Mouse (Mus musculus) midbrain, embryonic 14.5 days (tissue): Measurements from ENCODE around the gene Tatdn3. TPM values are rescaled to one million over a fixed set of nuclear protein-coding genes. Genes with fewer than 3 reads are reported as not detected.

Experiments
- ATAC-seq: fragments of 200-750 bp; cut with Nextera tagmentation; 2 replicates; pipeline ENCODE4 v1.8.0; 2017; ENCODE audit warnings: moderate number of reproducible peaks, moderate library complexity; ENCODE audit not compliant: low FRiP score, low TSS enrichment
- DNase-seq: peaks from one replicate; pipeline ENCODE4 v3.0.0-alpha.2; 2015
- H3K27ac ChIP-seq: fragments of 300-500 bp; sonication (generic); replicated peaks from 2 replicates; pipeline ENCODE4 v1.5.1; 2014; ENCODE audit warnings: mild to moderate bottlenecking, low read depth, low read length, moderate library complexity
- H3K27me3 ChIP-seq: fragments of 300-500 bp; sonication (generic); 2 replicates; pipeline ENCODE4 v1.6.1; 2014; ENCODE audit warnings: low read length, control low read depth, mixed read lengths; ENCODE audit not compliant: control insufficient read depth, insufficient read depth
- H3K36me3 ChIP-seq: fragments of 300-500 bp; sonication (generic); 2 replicates; pipeline ENCODE4 v1.6.1; 2014; ENCODE audit warnings: low read length, control low read depth; ENCODE audit not compliant: control insufficient read depth, insufficient read depth
- H3K4me1 ChIP-seq: fragments of 300-500 bp; sonication (generic); 2 replicates; pipeline ENCODE4 v1.6.1; 2014; ENCODE audit warnings: mild to moderate bottlenecking, antibody characterized with exemption, low read length, control low read depth; ENCODE audit not compliant: control insufficient read depth, insufficient read depth
- H3K4me2 ChIP-seq: fragments of 300-500 bp; sonication (generic); 2 replicates; pipeline ENCODE4 v1.6.1; 2014; ENCODE audit warnings: mild to moderate bottlenecking, low read length, moderate library complexity
- H3K4me3 ChIP-seq: fragments of 300-500 bp; sonication (generic); replicated peaks from 2 replicates; pipeline ENCODE4 v1.5.1; 2014; ENCODE audit warnings: low read depth, low read length
- H3K9ac ChIP-seq: fragments of 300-500 bp; sonication (generic); replicated peaks from 2 replicates; pipeline ENCODE4 v1.6.1; 2014; ENCODE audit warnings: mild to moderate bottlenecking, low read length, moderate library complexity
- H3K9me3 ChIP-seq: fragments of 300-500 bp; sonication (generic); 2 replicates; pipeline ENCODE4 v1.6.1; 2016; ENCODE audit warnings: low read length, control low read depth, mixed read lengths; ENCODE audit not compliant: control insufficient read depth
- WGBS: fragments of 180-500 bp; shearing (Covaris S2); extraction: QIAGEN DNeasy Blood & Tissue Kit; methylation state at CpG from one replicate; pipeline ENCODE4 v1.1.7; 2014; 5-methylcytosine and 5-hydroxymethylcytosine counted together
- polyA plus RNA-seq: library from polyadenylated mRNA; unstranded; fragments of >200 nt; fragmentation: Nextera tagmentation; extraction: Ambion mirVana; gene quantifications from 2 replicates; pipeline ENCODE4 v1.2.1, GENCODE M21; 2014

Gene Tatdn3
- polyA plus RNA-seq, 1 experiment from 2014 or later: 16.0 TPM

- ATAC-seq: no peak
- H3K9me3 ChIP-seq: no peaks in the 10 kb centered on the region
- no peak overlapping the region for H3K9ac ChIP-seq
- H3K4me3 ChIP-seq: no peak overlapping the region
- no peaks in the 10 kb centered on the region for H3K4me1 ChIP-seq
- no peak overlapping the region for H3K27ac ChIP-seq
- H3K4me2 ChIP-seq: no peak overlapping the region
- no peak for DNase-seq
- no peaks in the 10 kb centered on the region for H3K27me3 ChIP-seq
- peaks cover 8% of the 10 kb centered on the region for H3K36me3 ChIP-seq
- WGBS: 92% methylated on average over 7 of the region's 7 CpGs
Observed at GRCm38 (mm10) chr1:191086304-191086878, 23.7 kb upstream of the Tatdn3 start.

DNA sequence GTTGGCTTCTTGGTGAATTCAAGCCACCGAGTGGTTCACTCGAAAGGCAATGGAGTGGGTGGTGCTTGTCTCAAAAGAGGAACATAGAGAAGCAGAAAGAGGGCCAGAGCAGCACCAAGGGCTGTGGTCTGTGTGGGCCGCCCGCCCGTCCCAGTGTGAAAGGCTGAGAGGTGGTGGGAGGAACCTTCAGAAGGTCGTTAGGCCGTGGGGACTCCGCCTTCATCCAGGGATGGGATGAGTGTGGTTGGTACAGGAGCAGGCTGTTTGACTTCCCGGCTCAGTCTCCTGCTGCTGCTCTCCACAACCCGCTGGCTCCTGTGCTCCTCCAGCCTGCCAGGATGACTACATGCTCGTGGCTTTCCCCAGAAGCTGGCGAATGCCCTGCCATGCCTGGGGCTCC lies 22.9 kb upstream of the Tatdn3 start:
- H3K27ac ChIP-seq: no peak overlapping the region
- WGBS: 82% methylated on average over 12 of the region's 12 CpGs
- ATAC-seq (no peak), DNase-seq (no peak)
- H3K27me3 ChIP-seq: no peaks in the 10 kb centered on the region
- no peaks in the 10 kb centered on the region for H3K4me1 ChIP-seq
- no peak overlapping the region for H3K4me3 ChIP-seq
- H3K4me2 ChIP-seq: no peak overlapping the region
- no peak overlapping the region for H3K9ac ChIP-seq
- H3K36me3 ChIP-seq: peaks cover 12% of the 10 kb centered on the region
- H3K9me3 ChIP-seq: no peaks in the 10 kb centered on the region

DNA sequence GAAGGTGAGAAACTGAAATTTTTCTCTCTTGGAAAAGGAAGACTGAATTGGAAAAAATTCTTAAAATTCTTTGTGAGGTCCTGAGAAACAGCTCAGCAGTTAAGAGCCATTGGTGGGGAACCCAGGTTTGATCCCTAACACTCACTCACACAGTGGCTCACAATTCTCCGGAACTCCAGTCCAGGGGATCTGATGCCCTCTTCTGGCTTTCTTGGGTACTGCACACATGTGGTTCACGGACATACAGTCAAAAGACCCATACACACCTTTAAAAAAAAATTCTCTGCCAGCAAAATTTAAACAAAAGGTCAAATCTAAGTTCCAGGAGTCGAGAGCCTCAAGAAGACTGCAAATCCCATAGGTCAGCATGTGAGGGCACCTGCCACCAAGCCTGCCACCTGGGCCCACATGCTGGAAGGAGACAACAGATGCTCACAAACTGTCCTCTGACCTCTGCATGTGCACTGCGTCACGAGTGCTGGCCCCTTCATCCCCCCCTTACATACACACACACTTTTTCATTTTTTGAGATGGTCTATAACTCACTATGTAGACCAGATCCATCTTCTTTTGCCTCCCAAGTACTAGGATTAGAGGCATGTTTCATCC lies 22.3 kb upstream of the Tatdn3 start:
- no peak for ATAC-seq
- Histone ChIP-seq H3K27ac (no peak overlapping the region), H3K9ac (no peak overlapping the region), H3K9me3 (no peaks in the 10 kb centered on the region), H3K4me3 (no peak overlapping the region), H3K4me2 (no peak overlapping the region), H3K4me1 (no peaks in the 10 kb centered on the region), H3K27me3 (no peaks in the 10 kb centered on the region), H3K36me3 (peaks cover 14% of the 10 kb centered on the region)
- peak; percentile 63 for DNase-seq
- WGBS: 70% methylated on average over 5 of the region's 5 CpGs

GRCm38 (mm10) chr1:191083230-191083629 lies 20.5 kb upstream of the Tatdn3 start:
- H3K27ac ChIP-seq: no peak overlapping the region
- 93% methylated on average over 8 of the region's 8 CpGs for WGBS
- ATAC-seq (no peak), DNase-seq (no peak)
- peaks cover 14% of the 10 kb centered on the region for H3K36me3 ChIP-seq
- no peaks in the 10 kb centered on the region for H3K27me3 ChIP-seq
- no peak overlapping the region for H3K9ac ChIP-seq
- H3K4me3 ChIP-seq: no peak overlapping the region
- H3K9me3 ChIP-seq: no peaks in the 10 kb centered on the region
- no peak overlapping the region for H3K4me2 ChIP-seq
- H3K4me1 ChIP-seq: no peaks in the 10 kb centered on the region

DNA sequence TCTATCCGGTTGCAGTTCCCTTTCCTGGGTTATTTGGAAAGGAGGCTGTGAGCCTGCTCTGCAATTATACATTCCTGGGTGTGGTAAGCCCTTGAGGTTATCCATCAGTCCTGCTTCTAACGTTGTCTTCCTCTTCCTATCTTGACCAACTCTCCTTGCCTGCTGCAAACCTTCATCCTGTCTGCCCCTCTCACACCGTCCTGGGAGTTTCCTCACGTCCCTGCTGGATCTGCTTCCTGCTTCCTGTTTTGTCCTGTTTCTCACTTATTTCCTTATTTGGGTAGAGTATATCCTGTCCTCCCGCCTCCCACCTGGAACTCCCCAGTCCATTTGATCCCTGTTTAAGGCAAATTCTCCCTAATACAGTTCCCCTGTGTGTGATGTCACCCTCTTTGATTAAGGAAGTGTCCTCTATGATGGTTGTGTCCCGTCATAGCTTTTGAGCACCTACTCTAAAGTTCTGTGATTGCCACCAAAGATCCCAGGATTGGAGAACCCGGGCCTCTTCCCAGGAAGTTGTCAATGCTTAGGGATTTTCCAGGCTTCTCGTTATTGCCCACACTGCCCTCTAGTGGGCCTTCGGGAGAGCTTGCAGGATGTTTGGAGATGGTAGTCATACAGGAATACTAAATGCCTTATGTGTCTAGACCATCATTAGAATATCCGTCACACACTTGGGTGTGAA lies 12.6 kb upstream of the Tatdn3 start:
- Histone ChIP-seq H3K4me3 (no peak overlapping the region), H3K9me3 (no peaks in the 10 kb centered on the region), H3K27ac (no peak overlapping the region), H3K4me2 (no peak overlapping the region), H3K4me1 (no peaks in the 10 kb centered on the region), H3K27me3 (no peaks in the 10 kb centered on the region), H3K9ac (no peak overlapping the region), H3K36me3 (peaks cover 23% of the 10 kb centered on the region)
- 76% methylated on average over 10 of the region's 10 CpGs for WGBS
- no peak for ATAC-seq
- peak; percentile 87 for DNase-seq

- WGBS: 89% methylated on average over 4 of the region's 4 CpGs
- Histone ChIP-seq H3K9me3 (no peaks in the 10 kb centered on the region), H3K4me1 (no peaks in the 10 kb centered on the region), H3K4me2 (no peak overlapping the region), H3K27me3 (no peaks in the 10 kb centered on the region), H3K4me3 (no peak overlapping the region), H3K9ac (no peak overlapping the region), H3K27ac (no peak overlapping the region), H3K36me3 (peaks cover 28% of the 10 kb centered on the region)
- ATAC-seq (no peak), DNase-seq (no peak)
Observed at GRCm38 (mm10) chr1:191073486-191073885, 10.8 kb upstream of the Tatdn3 start.

GRCm38 (mm10) chr1:191073001-191073400 lies 10.3 kb upstream of the Tatdn3 start:
- Histone ChIP-seq H3K9ac (no peak overlapping the region), H3K36me3 (peaks cover 26% of the 10 kb centered on the region), H3K27me3 (no peaks in the 10 kb centered on the region), H3K4me3 (no peak overlapping the region), H3K4me2 (no peak overlapping the region), H3K27ac (no peak overlapping the region), H3K4me1 (no peaks in the 10 kb centered on the region), H3K9me3 (no peaks in the 10 kb centered on the region)
- whole genome bisulfite sequencing: 93% methylated on average over 6 of the region's 6 CpGs
- ATAC-seq: no peak
- DNase-seq: no peak

- ATAC-seq (no peak), DNase-seq (no peak)
- no peak overlapping the region for H3K4me3 ChIP-seq
- no peak overlapping the region for H3K27ac ChIP-seq
- no peaks in the 10 kb centered on the region for H3K9me3 ChIP-seq
- H3K36me3 ChIP-seq: peaks cover 23% of the 10 kb centered on the region
- no peaks in the 10 kb centered on the region for H3K27me3 ChIP-seq
- no peaks in the 10 kb centered on the region for H3K4me1 ChIP-seq
- no peak overlapping the region for H3K9ac ChIP-seq
- no peak overlapping the region for H3K4me2 ChIP-seq
- whole genome bisulfite sequencing: 95% methylated on average over 16 of the region's 16 CpGs
Observed at GRCm38 (mm10) chr1:191072329-191072913, 9.7 kb upstream of the Tatdn3 start.
